Mouse (Mus musculus): ENCODE measurements around the gene Zfpl1.
"Not testable (repeated sequence)": the region's sequence is repeated elsewhere in the genome, so short reads cannot be mapped to it uniquely, and the experiment has no call there.

Gene Zfpl1

DNA sequence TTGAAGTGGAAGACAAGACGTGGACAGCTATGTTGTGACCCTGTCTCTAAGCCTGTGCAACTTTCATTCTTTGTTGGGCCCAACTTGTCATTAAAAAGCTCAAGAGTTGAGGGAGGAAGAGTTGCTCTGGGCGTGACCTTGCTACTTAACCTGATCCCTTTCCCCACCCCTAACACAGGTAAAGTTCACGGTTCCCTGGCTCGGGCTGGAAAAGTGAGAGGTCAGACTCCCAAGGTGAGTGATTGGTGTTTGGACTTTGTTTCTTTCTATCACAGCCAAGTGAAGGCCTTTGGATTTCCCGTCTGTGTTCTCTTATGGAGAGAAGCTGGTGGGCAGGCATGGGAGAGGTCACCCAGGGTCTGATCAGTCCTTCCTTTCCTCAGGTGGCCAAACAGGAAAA lies 25.8 kb downstream of the Zfpl1 start:
- no peak for DNase-seq (ENCODE audit: low read depth, low spot score)

- no peak for DNase-seq (ENCODE audit: low read depth, low spot score)
Observed at GRCm38 (mm10) chr19:6058513-6058912, 26.2 kb downstream of the Zfpl1 start.

- peak; percentile 99 for DNase-seq (ENCODE audit: low read depth, low spot score)
Observed at GRCm38 (mm10) chr19:6057313-6058096, 27.3 kb downstream of the Zfpl1 start, which contains the start of the genes Mrpl49 and Fau. TSS of gene Mrpl49 (minus strand) at chr19:6057785. TSS of gene Fau (plus strand) at chr19:6057844.

DNA sequence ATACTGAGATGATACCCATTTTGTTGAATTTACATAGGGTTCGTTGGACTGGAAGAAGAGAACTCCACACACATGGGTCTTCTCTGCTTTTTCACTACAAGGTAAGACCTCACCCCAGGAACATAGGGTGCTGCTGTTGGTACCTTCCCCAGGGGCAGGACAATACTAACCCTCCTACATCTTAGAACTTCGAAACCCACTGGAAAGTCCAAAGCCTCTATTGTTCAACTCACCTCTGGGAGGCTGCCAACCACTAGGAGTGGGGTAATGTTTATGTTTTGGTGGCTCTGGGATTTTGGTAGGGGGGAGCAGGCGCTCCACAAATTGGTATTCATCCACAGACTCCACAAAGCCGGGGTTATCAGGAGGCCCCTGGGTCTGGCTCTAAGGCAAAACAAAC lies 28.1 kb downstream of the Zfpl1 start:
- DNase-seq (ENCODE audit: low read depth, low spot score) = no peak

DNA sequence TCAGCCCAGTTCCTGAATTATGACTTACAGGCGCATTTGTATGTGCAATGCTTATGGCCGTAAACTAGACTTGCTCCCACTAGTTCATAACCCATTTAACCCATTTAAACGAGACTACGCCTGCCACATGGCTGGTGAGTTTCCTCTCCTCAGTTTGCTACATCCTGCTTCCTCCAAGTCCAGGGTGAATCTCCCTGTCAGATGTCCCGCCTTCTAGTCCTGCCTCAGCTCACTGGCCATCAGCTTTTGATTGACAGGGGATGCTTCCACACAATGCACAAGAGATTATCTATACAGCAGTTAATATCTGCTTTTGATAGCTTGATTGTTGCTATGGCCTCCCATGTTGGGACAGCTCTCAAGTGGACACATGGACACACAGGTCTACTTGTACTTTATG lies 30.5 kb downstream of the Zfpl1 start:
- no peak for DNase-seq (ENCODE audit: low read depth, low spot score)

GRCm38 (mm10) chr19:6052516-6052915 lies 32.2 kb downstream of the Zfpl1 start:
- peak; percentile 0 for DNase-seq (ENCODE audit: low read depth, low spot score)

DNA sequence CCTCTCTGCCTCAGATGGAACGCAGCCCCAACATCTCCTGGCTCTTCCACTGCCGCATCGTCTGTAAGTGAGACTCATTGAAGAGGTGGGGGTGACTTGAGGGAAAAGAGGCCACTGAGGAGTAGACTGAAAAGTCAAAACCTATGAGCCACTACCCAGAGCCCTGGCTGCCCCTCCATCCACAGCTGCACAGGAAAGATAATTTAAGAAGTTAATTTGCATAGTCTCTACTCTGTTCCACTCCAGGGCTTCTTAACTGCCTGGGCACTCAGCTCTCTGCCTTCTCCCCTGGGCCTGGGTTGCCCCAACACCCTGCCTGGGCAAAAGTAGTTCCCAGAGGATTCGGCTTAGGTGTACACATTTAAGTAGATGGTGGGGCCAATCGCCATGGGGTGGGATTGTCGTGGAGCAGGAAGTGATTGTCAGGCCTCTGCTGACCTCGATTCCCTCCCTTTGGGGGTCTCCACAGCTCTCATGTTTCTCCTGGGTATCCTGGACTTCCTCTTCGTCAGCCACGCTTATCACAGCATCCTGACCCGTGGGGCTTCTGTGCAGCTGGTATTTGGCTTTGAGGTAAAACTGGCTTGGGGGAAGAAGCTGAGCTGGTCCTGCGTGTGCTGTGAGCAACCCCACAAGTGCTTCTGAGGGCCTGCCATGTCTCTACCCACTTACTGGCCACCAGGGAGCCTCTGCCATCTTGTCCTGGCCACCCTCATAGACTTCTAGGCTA lies 35.9 kb downstream of the Zfpl1 start:
- no peak for DNase-seq (ENCODE audit: low read depth, low spot score)

DNA sequence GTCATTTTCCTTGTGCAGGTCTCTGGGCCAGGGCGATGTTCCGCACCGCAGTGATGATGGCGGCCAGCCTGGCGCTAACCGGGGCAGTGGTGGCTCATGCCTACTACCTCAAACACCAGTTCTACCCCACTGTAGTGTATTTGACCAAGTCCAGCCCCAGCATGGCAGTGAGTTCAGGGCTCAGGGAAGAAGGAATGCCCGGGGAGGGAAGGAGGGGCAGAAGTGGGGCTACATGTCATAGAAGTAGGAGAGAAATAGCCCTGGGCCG lies 36.9 kb downstream of the Zfpl1 start:
- DNase-seq (ENCODE audit: low read depth, low spot score) = no peak

DNA sequence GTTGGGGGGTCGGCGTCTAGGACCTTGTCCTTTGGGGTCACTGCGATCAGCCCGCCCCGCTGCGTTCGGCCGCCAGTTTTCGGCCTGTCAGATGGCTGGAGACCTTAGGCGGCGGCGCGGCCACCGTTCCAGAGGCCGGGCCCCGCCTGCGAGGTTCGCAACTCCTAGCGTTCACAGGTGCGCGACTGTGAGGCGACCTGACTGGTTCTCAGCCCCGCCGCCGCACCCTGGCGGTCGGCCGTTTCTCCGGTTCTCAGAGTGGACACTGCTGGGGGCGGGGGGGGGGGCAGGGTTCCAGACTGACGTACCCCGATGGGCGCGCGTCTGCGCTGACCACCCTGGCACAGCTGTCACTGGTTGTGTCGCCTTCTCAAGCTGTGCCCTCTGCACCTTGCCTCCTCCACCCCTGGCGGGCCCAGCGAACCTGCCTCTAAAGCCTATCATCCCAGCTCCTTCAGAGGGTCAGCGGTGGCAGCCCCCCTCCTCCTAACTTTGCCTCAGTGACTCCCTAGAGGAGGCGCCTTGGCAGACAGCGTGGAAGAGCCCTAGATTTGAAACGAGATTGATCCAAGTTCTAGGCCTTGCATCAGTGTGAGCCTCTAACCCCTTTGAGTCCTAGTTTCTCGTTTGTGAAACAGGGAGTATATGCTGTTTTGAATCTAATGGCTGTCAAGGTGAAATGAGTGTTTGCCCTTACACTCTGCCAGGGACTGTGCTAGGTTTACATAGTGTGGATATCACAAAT lies 37.4 kb downstream of the Zfpl1 start:
- DNase-seq (ENCODE audit: low read depth, low spot score) = no peak

- peak; percentile 95 for DNase-seq (ENCODE audit: low read depth, low spot score)
Observed at GRCm38 (mm10) chr19:6046294-6047153, 38.2 kb downstream of the Zfpl1 start, which contains the start of gene Syvn1. TSS of gene Syvn1 (plus strand) at chr19:6046576.

- no peak for DNase-seq (ENCODE audit: low read depth, low spot score)
Observed at GRCm38 (mm10) chr19:6045366-6046293, 39.1 kb downstream of the Zfpl1 start.

GRCm38 (mm10) chr19:6044102-6044501 lies 40.7 kb downstream of the Zfpl1 start:
- not testable (repeated sequence) for DNase-seq (ENCODE audit: low read depth, low spot score)

DNA sequence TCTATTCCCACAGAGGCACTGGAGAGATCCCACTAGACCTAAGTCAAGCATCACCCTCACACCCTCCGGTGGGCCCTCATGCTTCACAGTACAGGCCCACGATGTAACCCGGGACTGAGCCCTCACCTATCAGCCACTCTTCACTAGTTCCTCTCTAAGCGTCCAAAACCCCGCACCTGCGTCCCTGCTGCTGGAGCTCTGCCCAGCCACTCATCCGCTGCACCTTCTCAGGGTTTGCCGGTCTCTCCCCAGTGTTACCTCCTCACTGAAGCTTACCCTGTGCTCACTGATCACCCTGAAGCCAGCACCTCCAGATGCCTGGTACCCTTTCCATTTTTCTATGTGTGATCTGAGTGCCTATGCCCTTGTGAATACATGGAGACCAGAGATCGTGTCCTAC lies 42.5 kb downstream of the Zfpl1 start:
- DNase-seq (ENCODE audit: low read depth, low spot score) = no peak

DNA sequence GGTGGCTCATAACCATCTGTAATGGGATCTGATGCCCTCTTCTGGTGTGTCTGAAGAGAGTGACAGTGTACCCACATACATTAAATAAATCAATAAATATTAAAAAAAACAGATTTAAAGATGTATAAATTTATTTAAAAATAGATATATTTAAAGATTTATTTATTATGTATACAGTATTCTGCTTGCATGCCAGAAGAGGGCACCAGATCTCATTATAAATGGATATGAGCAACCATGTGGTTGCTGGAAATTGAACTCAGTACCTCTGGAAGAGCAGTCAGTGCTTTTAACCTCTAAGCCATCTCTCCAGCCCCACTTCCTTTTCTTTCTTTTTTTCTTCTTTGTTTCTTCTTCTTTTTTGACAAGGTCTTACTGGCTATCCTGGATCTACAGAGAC lies 44.8 kb downstream of the Zfpl1 start:
- DNase-seq (ENCODE audit: low read depth, low spot score) = no peak

DNA sequence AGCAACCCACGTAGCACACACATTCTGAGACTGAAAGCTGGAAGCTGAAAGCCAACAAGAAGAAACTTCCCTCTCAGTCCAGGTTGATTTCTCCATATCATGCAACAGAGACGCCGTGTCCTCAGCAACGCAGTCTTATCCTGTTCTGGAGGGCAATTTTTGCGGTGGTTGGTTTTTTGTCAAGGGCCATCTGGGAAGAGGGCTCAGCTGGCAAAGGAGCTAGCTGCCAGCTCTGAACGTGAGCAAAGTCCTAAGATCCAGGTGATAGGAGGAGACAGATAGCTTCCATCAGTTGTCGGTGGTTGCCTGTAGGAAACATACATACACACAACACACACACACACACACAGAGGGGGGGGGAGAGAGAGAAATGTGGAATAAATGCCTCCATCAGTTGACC lies 46.4 kb downstream of the Zfpl1 start:
- no peak for DNase-seq (ENCODE audit: low read depth, low spot score)

DNA sequence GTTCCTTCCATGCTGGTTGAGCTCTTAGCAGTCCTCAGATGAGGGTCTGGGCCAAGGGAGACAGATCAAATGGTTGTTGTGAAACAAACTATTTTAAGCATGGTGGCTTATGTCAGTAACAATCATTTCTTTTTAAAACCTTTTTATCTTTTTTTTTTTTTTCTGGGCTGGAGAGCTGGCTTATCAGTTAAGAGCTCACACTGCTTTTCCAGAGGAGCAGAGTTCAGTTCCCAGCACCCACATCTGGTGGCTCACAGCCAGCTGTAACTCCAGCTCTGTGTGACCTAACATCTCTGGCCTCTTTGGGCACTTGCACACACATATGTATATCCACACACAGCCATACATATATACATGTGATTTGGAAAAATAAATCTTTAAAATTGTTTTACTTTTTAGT lies 47.1 kb downstream of the Zfpl1 start:
- DNase-seq (ENCODE audit: low read depth, low spot score) = no peak

DNA sequence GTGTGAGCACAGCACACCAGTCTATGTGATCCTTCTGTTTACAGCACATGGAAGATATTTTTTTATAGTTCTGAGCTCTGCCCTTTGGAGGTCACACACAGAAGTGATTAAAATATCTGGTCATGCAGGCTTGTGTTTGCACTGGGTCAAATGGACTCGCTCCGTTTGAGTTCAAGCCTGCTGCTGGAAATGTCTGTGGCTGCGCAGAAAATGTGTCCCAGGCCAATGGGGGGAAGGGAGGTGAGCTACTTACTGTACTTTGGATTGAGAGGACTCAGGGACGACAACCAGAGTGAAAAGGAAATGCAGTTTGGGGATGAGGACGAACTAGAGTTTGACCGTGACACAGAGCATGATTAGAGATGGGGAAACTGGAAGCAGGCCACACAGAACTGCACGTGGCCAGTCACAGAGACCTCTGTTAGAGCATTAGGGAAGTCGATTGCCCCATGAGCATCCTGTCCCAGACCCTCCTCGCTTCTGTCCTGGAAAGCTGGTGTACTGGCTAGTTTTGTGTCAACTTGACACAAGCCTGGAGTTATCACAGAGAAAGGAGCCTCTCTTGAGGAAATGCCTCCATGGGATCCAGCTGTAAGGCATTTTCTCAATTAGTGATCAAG lies 48.7 kb downstream of the Zfpl1 start:
- DNase-seq (ENCODE audit: low read depth, low spot score) = no peak

All from ZHBTc4 (cell line).